Mouse (Mus musculus) forebrain, embryonic 10.5 days (tissue): ENCODE data around the gene Rpp25. TPM values are rescaled to one million over a fixed set of nuclear protein-coding genes. Genes with fewer than 3 reads are reported as not detected.

ENCODE experiments used
- DNase-seq: peaks from one replicate; pipeline ENCODE4 v3.0.0-alpha.2; 2017; ENCODE audit warnings: low spot score; ENCODE audit errors: extremely low spot score
- H3K27ac ChIP-seq: fragments of 300-500 bp; sonication (generic); 2 replicates; pipeline ENCODE4 v1.5.1; 2016; ENCODE audit warnings: mild to moderate bottlenecking
- H3K27me3 ChIP-seq: fragments of 300-500 bp; sonication (generic); 2 replicates; pipeline ENCODE4 v1.6.1; 2016; ENCODE audit warnings: mild to moderate bottlenecking; ENCODE audit not compliant: poor library complexity, severe bottlenecking
- H3K36me3 ChIP-seq: fragments of 300-500 bp; sonication (generic); replicated peaks from 2 replicates; pipeline ENCODE4 v1.6.1; 2016; ENCODE audit warnings: mild to moderate bottlenecking, moderate library complexity
- H3K4me1 ChIP-seq: fragments of 300-500 bp; sonication (generic); 2 replicates; pipeline ENCODE4 v1.6.1; 2016
- H3K4me3 ChIP-seq: fragments of 300-500 bp; sonication (generic); 2 replicates; pipeline ENCODE4 v1.5.1; 2016; ENCODE audit warnings: mild to moderate bottlenecking, moderate library complexity
- H3K9me3 ChIP-seq: fragments of 300-500 bp; sonication (generic); 2 replicates; pipeline ENCODE4 v1.6.1; 2016; ENCODE audit warnings: mild to moderate bottlenecking, moderate library complexity
- WGBS: fragments of 180-500 bp; shearing (Covaris S2); methylation state at CpG from one replicate; pipeline ENCODE4 v1.1.7; 2016; 5-methylcytosine and 5-hydroxymethylcytosine counted together
- polyA plus RNA-seq: library from polyadenylated mRNA; unstranded; fragments of >200 nt; fragmentation: Nextera tagmentation; extraction: Ambion mirVana; gene quantifications from 2 replicates; pipeline ENCODE4 v1.2.1, GENCODE M21; 2016

Gene Rpp25
- polyA plus RNA-seq: 1.2 and 1.4 TPM in 2 replicates

DNA sequence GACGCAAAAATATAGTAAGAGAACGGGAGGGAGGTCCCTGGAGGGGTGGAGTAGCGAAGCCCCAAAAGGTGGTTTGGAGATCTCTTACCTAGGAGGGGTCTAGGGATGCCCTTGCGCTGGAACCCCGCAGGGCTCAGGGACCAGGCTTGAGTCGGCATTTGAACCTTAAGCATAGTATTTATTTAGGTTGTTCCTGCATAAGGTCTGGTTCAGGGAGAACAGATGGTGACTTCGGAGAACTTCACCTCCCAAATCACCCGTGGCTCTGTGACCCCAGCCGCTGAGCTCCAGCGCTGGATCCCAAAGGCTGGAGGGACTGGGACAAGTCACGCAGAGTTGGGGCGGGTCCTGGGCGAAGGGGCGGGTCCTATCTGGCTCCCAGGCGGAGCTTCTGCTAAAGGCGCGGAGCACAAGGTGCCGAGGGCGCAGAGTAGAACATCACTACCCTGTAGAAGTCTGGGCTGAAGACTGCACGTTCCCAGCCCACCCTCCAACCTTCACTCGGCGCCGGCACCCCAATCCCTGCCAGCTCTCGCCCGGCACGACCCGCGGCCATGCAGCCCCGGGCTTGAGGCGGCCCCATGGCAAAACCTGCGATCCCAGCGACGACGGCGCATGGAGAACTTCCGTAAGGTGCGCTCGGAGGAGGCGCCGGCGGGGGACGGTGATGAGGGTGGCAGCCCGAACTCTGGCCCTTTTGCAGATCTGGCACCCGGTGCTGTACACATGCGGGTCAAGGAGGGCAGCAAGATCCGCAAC, at the start of gene Rpp25:
Rpp25 (plus strand) TSS at position 405 of the 759 bp plus-strand sequence.
- under 1% methylated on average over 46 of the region's 46 CpGs for WGBS
- Histone ChIP-seq H3K27me3 (peaks cover 86% of the 10 kb centered on the region), H3K4me1 (peaks cover 57% of the 10 kb centered on the region), H3K4me3 (peak within 1 kb of the TSS; percentile 57), H3K27ac (peak within 1 kb of the TSS; percentile 59), H3K9me3 (no peaks in the 10 kb centered on the region), H3K36me3 (no peaks in the 10 kb centered on the region)
- DNase-seq: peak; percentile 53

DNA sequence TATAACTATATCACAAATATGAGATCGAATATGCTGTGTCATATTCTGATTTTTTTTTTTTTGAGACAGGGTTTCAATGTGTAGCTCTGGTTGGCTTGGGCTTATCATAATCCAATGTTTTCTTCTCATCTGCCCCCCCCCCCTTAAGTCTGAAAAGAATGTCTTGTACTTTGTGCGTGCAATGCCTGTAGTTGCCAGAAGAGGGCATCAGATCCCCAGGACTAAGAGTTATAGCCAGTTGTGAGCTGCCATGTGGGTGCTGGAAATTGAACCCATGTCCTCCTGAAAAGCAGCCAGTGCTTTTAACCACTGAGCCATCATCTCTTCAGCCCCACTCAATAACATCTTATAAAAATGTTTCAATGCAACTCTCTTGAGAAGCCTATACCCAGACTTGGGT, 44.1 kb upstream of the Rpp25 start:
- 91% methylated on average over 2 of the region's 2 CpGs for WGBS
- Histone ChIP-seq H3K4me1 (no peaks in the 10 kb centered on the region), H3K9me3 (no peaks in the 10 kb centered on the region; the same call in 1 of the 2 replicates), H3K27me3 (no peaks in the 10 kb centered on the region), H3K27ac (no peak overlapping the region), H3K36me3 (no peaks in the 10 kb centered on the region; the same call in 1 of the 2 replicates), H3K4me3 (no peak overlapping the region)
- no peak for DNase-seq

DNA sequence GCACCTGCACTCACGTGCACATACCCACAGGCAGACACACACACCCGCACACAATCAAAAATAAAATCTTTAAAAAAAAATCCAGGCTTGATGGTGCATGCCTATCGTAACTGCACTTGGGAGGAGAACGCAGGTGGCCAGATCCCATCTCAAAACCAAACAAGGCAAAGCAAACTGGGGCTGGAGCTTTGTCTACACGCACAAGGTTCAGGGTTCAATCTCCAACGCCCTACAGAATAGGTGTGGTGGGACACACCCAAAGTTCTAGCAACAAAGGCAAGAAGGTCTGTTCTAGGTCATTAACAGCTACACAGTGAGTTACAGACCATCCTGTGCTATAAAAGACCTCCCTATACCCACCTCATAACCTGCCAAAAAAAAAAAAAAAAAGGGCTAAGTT, 41.0 kb upstream of the Rpp25 start:
- Histone ChIP-seq H3K27ac (no peak overlapping the region), H3K27me3 (peaks cover 13% of the 10 kb centered on the region), H3K36me3 (no peaks in the 10 kb centered on the region; the same call in 1 of the 2 replicates), H3K4me1 (peaks cover 19% of the 10 kb centered on the region), H3K9me3 (no peaks in the 10 kb centered on the region; the same call in 1 of the 2 replicates), H3K4me3 (no peak overlapping the region)
- no peak for DNase-seq
- 93% methylated on average over 6 of the region's 6 CpGs for WGBS

DNA sequence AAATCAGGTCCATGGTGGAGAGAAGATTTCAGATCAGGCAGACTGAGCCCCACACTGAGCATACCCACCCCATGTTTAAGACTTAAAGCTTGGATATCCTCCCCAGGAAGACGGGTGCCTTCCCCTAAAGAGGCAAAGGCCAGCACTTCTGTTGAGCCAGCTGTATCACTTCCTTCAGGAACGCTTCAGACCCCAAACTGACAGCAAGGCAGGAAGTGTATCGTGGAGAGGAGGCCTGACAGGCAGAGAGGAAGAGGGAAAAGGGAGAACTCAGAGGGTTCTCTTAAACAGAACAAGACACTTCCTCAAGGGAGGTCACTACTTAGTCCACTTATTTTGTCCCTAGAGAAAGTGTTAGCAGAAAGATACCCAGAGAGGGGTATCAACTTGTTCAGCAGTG, 37.7 kb upstream of the Rpp25 start:
- peaks cover 25% of the 10 kb centered on the region for H3K4me1 ChIP-seq
- WGBS: 69% methylated on average over 3 of the region's 3 CpGs
- H3K9me3 ChIP-seq: no peaks in the 10 kb centered on the region
- no peaks in the 10 kb centered on the region for H3K36me3 ChIP-seq
- DNase-seq: no peak
- peaks cover 13% of the 10 kb centered on the region for H3K27me3 ChIP-seq
- no peak overlapping the region for H3K4me3 ChIP-seq
- no peak overlapping the region for H3K27ac ChIP-seq

DNA sequence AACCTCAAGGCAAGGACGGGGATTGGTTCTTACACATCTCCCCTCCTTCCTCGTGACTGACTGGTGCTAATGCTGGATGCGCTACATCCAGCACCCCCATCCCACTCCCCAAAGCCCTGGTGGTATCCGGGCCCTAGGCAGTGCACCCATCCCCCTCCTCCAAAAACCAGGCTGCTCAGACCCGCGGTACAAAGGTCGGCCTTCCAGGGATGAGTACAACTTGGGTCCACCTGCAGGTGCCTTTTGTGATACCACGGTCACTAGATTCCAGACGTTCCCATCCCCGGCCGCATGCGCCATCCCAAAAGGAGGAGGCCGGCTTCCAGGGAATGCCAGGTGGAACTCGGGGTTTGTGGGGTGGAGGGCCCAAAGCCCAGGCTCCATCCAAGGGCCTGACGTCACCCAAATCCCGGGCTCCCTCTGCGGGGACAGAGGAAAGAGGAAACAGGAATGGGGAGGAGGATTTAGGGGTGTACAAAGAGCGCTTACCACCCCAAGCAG, 36.5 kb upstream of the Rpp25 start:
- under 1% methylated on average over 18 of the region's 18 CpGs for WGBS
- Histone ChIP-seq H3K9me3 (no peaks in the 10 kb centered on the region), H3K4me3 (peak overlapping the region; percentile 79), H3K36me3 (no peaks in the 10 kb centered on the region), H3K27ac (peak overlapping the region; percentile 87), H3K4me1 (peaks cover 25% of the 10 kb centered on the region), H3K27me3 (peaks cover 13% of the 10 kb centered on the region)
- no peak for DNase-seq

DNA sequence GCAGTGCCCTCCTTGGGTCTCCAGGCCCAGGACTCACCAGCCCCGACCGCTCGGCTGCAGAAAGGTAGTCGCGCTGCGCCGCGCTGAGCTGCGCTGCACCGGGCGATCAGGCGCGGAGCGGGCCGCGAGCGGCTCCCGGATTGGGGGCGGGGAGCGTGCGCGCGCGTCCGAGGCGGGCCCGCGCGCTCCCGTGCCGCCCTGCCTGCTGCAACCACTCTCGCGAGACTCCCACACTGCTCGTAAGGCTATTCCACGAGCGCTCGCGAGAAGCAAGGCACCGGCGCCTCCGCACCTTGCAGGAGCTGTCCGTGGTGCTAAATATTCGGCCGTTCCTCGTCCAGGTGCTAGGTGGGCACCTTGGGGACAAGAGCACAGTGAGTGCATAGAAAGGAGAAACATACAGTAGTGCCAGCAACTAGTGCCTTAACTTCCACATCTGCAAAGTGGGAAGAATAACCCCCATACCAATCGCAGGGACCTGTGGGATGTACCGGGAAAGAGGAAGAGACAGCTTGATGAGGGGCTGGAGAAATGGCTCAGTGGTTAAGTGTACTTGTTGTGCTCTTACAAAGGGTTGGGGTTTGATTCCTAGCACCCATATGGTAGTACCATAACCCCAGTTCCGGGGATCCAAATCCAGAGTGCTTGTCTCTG, 35.8 kb upstream of the Rpp25 start, which contains the start of gene Scamp5:
Scamp5 (minus strand) TSS at position 165 of the 654 bp plus-strand sequence.
- peaks cover 25% of the 10 kb centered on the region for H3K4me1 ChIP-seq
- H3K9me3 ChIP-seq: no peaks in the 10 kb centered on the region
- H3K27ac ChIP-seq: peak within 1 kb of the TSS; percentile 87
- peaks cover 13% of the 10 kb centered on the region for H3K27me3 ChIP-seq
- peak within 1 kb of the TSS; percentile 79 for H3K4me3 ChIP-seq
- H3K36me3 ChIP-seq: no peaks in the 10 kb centered on the region
- 1% methylated on average over 48 of the region's 48 CpGs for WGBS
- DNase-seq: peak; percentile 87

DNA sequence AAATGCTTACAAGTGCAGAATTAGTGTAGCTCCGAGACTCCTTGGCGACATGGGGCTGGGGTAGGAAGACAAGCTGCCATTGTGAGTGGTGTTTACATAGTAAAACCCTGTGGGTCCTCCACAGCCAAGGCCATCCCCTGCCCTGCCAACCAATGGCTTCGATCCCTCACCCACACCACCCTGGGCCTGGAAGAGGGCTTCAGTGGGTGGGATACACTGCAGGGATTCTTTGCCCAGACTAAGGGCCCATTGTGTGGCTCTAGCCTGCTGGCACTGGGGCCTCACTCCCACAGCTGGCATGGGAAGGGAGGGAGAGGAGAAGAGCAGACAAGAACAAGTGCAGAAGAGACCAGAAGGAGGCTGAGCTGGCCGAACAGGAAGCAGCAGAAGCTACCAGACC, 34.9 kb upstream of the Rpp25 start:
- no peak for DNase-seq

DNA sequence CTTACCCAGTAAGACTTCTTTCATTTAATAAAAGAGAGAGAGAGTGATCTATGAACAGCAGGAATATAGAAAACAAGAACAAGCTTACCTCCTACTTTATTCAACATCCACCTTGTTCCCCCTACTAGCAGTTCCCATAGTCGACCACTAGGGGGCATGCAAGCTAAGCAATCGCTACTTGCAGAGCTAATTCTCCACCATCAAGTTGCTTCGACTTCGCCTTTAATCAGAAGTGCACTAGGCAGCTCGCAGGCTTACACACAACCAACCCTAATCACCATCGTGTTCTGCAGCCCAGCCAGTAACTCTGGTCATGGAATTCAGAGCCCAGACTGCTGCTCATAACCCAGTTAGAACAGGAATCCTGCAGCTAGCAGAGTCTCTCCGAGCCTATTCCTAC, 18.1 kb upstream of the Rpp25 start:
- DNase-seq: peak; percentile 80
- Histone ChIP-seq H3K4me1 (peaks cover 4% of the 10 kb centered on the region; the same call in 1 of the 2 replicates), H3K27ac (no peak overlapping the region), H3K27me3 (peaks cover 15% of the 10 kb centered on the region), H3K36me3 (no peaks in the 10 kb centered on the region), H3K9me3 (peaks cover 3% of the 10 kb centered on the region; the same call in 1 of the 2 replicates), H3K4me3 (no peak overlapping the region)
- 17% methylated on average over 7 of the region's 7 CpGs for WGBS

More for the DNA sequence above, 34.9 kb upstream of the Rpp25 start:
- Histone ChIP-seq H3K27me3 (peaks cover 13% of the 10 kb centered on the region), H3K4me1 (peaks cover 25% of the 10 kb centered on the region), H3K9me3 (no peaks in the 10 kb centered on the region), H3K36me3 (no peaks in the 10 kb centered on the region), H3K27ac (no peak overlapping the region), H3K4me3 (no peak overlapping the region)
- WGBS: 76% methylated on average over 4 of the region's 4 CpGs

DNA sequence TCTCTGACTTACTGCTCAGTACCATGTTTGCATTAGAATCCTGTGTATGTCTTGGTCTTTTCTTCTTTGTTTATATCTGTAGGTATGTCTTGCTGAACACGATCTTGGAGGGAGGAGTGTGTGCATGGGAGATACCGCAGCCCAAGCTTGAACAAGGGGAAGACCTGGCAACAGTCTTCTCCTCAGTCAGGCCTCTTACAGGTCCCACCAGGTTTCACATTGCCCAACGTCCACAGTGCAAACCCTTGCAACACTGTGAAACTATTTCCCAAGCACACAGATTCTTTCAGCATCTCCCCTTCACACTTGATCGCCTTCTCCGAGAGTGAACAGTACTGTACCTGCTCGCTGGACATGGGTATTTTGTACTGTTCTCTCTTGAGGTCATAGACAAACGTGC, 16.0 kb upstream of the Rpp25 start:
- 81% methylated on average over 7 of the region's 7 CpGs for WGBS
- Histone ChIP-seq H3K27me3 (peaks cover 15% of the 10 kb centered on the region), H3K9me3 (peaks cover 3% of the 10 kb centered on the region; the same call in 1 of the 2 replicates), H3K4me3 (no peak overlapping the region), H3K4me1 (peaks cover 4% of the 10 kb centered on the region; the same call in 1 of the 2 replicates), H3K27ac (no peak overlapping the region), H3K36me3 (no peaks in the 10 kb centered on the region)
- no peak for DNase-seq

DNA sequence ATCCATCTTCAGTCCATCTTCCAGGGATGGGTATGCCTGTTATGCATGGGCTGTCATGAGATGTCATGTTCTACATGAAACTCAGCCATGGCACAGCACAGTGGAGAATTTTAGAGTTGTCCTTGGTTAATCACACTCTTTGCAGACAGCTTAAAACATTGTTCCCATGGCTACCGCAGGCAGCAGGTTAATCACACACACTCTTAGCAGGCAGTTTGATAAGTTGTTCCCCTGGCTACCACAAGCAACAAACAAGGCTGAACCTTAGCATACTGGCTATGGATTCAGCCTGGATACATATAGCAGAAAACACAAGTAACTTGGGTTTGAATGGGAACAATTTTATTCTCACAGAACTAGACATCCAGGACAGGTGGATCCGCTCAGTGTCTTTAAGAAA, 10.3 kb upstream of the Rpp25 start:
- H3K4me1 ChIP-seq: no peaks in the 10 kb centered on the region; the same call in 1 of the 2 replicates

DNA sequence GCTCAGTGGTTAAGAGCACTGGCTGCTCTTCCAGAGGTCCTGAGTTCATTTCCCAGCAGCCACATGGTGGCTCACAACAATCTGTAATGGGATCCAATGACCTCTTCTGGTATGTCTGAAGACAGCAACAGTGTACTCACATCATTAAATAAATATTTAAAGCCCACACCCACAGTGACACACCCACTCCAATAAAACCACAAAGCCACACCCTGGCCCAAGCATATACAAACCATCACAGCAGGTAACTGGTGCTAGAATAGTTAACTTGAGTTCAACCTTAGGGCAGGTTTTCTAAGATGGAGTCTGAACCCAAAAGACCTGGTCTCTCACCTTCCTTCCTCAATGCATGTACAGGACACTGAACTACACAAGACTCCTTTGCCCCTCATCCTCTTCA, 8.9 kb upstream of the Rpp25 start:
- H3K4me3 ChIP-seq: no peak overlapping the region
- DNase-seq: no peak
- no peaks in the 10 kb centered on the region; the same call in 1 of the 2 replicates for H3K4me1 ChIP-seq
- H3K27ac ChIP-seq: no peak overlapping the region
- no peaks in the 10 kb centered on the region for H3K36me3 ChIP-seq
- peaks cover 3% of the 10 kb centered on the region; the same call in 1 of the 2 replicates for H3K9me3 ChIP-seq
- peaks cover 40% of the 10 kb centered on the region for H3K27me3 ChIP-seq

More for the DNA sequence above, 10.3 kb upstream of the Rpp25 start:
- H3K27ac ChIP-seq: no peak overlapping the region
- no peak for DNase-seq
- no peaks in the 10 kb centered on the region for H3K36me3 ChIP-seq
- peaks cover 3% of the 10 kb centered on the region; the same call in 1 of the 2 replicates for H3K9me3 ChIP-seq
- WGBS: 95% methylated on average over 2 of the region's 2 CpGs
- H3K27me3 ChIP-seq: peaks cover 25% of the 10 kb centered on the region
- no peak overlapping the region for H3K4me3 ChIP-seq

DNA sequence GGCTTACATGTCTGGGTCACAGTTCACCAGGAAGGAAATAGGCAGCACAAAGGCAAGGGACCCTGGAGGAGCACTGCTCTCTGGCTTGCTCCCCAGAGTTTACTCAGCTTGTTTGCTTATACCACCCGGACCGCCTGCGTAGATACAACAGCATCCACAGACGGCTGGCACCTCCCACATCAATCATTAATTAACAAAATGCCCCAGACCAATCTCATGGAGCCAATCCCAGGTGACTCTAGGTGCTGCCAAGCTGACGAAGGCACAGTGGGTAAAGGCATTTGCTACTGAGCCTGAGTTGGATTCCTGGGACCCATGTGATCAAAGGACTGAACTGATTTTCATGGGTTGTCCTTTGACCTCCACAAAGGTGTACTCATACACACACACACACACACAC, 6.6 kb upstream of the Rpp25 start:
- WGBS: 85% methylated on average over 5 of the region's 5 CpGs
- H3K4me1 ChIP-seq: peaks cover 16% of the 10 kb centered on the region
- DNase-seq: no peak

DNA sequence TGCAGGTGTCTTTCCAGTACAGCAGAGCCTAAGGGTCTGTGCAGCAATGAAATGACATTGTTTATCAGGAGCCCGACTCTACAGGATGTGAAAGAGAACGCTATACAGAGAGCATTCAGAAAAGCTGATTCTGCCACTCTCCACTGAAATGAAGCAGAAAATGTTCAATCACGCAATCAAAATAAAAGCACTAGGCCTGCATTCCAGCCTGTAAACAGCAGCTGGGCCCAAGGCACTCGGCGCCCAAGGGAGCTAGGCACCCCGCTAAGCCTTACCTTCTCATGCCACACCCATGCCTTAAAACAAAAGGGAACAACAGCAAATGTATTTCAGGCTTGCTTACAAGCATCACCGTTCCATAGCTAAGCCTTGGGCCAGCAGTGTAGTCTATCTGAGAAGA, 5.3 kb upstream of the Rpp25 start:
- no peak overlapping the region for H3K27ac ChIP-seq

More for the DNA sequence above, 6.6 kb upstream of the Rpp25 start:
- Histone ChIP-seq H3K9me3 (no peaks in the 10 kb centered on the region), H3K4me3 (no peak overlapping the region), H3K27me3 (peaks cover 62% of the 10 kb centered on the region), H3K27ac (no peak overlapping the region), H3K36me3 (no peaks in the 10 kb centered on the region)

More for the DNA sequence above, 5.3 kb upstream of the Rpp25 start:
- Histone ChIP-seq H3K4me3 (no peak overlapping the region), H3K4me1 (peaks cover 29% of the 10 kb centered on the region), H3K27me3 (peaks cover 75% of the 10 kb centered on the region), H3K36me3 (no peaks in the 10 kb centered on the region), H3K9me3 (no peaks in the 10 kb centered on the region)
- no peak for DNase-seq
- 57% methylated on average over 7 of the region's 7 CpGs for WGBS
